Mouse (Mus musculus): ENCODE measurements around the gene Nfkb1. TPM values are rescaled to one million over a fixed set of nuclear protein-coding genes. Genes with fewer than 3 reads are reported as not detected.

Nfkb1 gene
- polyA plus RNA-seq, 1 experiment from 2014 or later, result 17.1 TPM

Other genes with a start within 250 kb of the Nfkb1 start
- gene Manba, start 205.9 kb downstream of the Nfkb1 start, polyA plus RNA-seq (2015; fragmentation: Nextera tagmentation; extraction: Ambion mirVana), result 33.3 and 35.2 TPM in 2 replicates
- gene Slc39a8, start 133.7 kb upstream of the Nfkb1 start, polyA plus RNA-seq (2015; fragmentation: Nextera tagmentation; extraction: Ambion mirVana), result 11.9 and 15.1 TPM in 2 replicates

Measured in heart, embryonic 15.5 days (tissue).